Mouse (Mus musculus) ES-Bruce4 (cell line): ENCODE results near the gene Gm7029. TPM values are rescaled to one million over a fixed set of nuclear protein-coding genes. Genes with fewer than 3 reads are reported as not detected.
A peak's percentile ranks its signal among the peaks of the same experiment; 100 is the strongest.

Experiments used
- H3K27ac ChIP-seq: 2 replicates; pipeline ENCODE4 v1.5.1; 2012; ENCODE audit warnings: low read length, inconsistent platforms; ENCODE audit not compliant: insufficient read depth
- H3K27me3 ChIP-seq: 2 replicates; pipeline ENCODE4 v1.6.1; 2012; ENCODE audit warnings: mild to moderate bottlenecking, low read length, inconsistent platforms; ENCODE audit not compliant: control insufficient read depth, poor library complexity, insufficient read depth, severe bottlenecking
- H3K36me3 ChIP-seq: 2 replicates; pipeline ENCODE4 v1.6.1; 2012; ENCODE audit warnings: inconsistent platforms, mild to moderate bottlenecking, low read length, moderate library complexity; ENCODE audit not compliant: control insufficient read depth, poor library complexity, insufficient read depth, severe bottlenecking
- H3K4me1 ChIP-seq: one replicate; pipeline ENCODE4 v1.8.1; 2011; ENCODE audit warnings: low read length; ENCODE audit not compliant: control insufficient read depth, insufficient read depth
- H3K4me3 ChIP-seq: 2 replicates; pipeline ENCODE4 v1.5.1; 2011; ENCODE audit warnings: low read depth, mild to moderate bottlenecking, low read length
- H3K9ac ChIP-seq: 2 replicates; pipeline ENCODE4 v1.6.1; 2012; ENCODE audit warnings: low read depth, mild to moderate bottlenecking, inconsistent platforms; ENCODE audit not compliant: poor library complexity, severe bottlenecking
- H3K9me3 ChIP-seq: replicated peaks from 2 replicates; pipeline ENCODE4 v1.6.1; 2012; ENCODE audit warnings: mild to moderate bottlenecking, low read length, inconsistent platforms; ENCODE audit not compliant: control insufficient read depth, poor library complexity, insufficient read depth, severe bottlenecking
- CTCF ChIP-seq: IDR thresholded peaks from one replicate; pipeline ENCODE4 v1.8.1; 2011; ENCODE audit warnings: low read depth, low read length
- EP300 ChIP-seq: IDR thresholded peaks from 2 replicates; pipeline ENCODE4 v1.6.1; 2011; ENCODE audit warnings: low read depth, low read length; ENCODE audit not compliant: insufficient read depth
- POLR2A ChIP-seq: IDR thresholded peaks from one replicate; pipeline ENCODE4 v1.8.1; 2011; ENCODE audit warnings: low read length; ENCODE audit not compliant: insufficient read depth
- polyA plus RNA-seq: library from polyadenylated mRNA; stranded (reverse); fragments of >200 nt; gene quantifications from 2 replicates; pipeline ENCODE4 v1.2.4, GENCODE M21; 2011; ENCODE audit warnings: low read depth; ENCODE audit not compliant: missing spikeins, insufficient read depth, insufficient read length

Gm7029 gene
- polyA plus RNA-seq, 1 experiment = not detected

GRCm38 (mm10) chr17:33908331-33909076 is 34.9 kb downstream of the Gm7029 start:
- no peaks in the 10 kb centered on the region for H3K27me3 ChIP-seq
- peaks cover 21% of the 10 kb centered on the region for H3K36me3 ChIP-seq
- H3K4me3 ChIP-seq = peak overlapping the region; percentile 83
- peak overlapping the region; percentile 60 for H3K9ac ChIP-seq
- H3K4me1 ChIP-seq = peaks cover 3% of the 10 kb centered on the region
- no peaks in the 10 kb centered on the region for H3K9me3 ChIP-seq
- peak overlapping the region; percentile 88 for H3K27ac ChIP-seq
- TF ChIP-seq POLR2A = no peak
- TF ChIP-seq EP300 = 0 out of 2 replicates have a peak, but pooled peaks have one; percentile 23

- Histone ChIP-seq H3K9me3 (no peaks in the 10 kb centered on the region), H3K9ac (peak within 1 kb of the TSS; percentile 89), H3K27me3 (no peaks in the 10 kb centered on the region), H3K27ac (peak within 1 kb of the TSS; percentile 88), H3K4me1 (peaks cover 3% of the 10 kb centered on the region), H3K36me3 (peaks cover 29% of the 10 kb centered on the region), H3K4me3 (peak within 1 kb of the TSS; percentile 98)
- no peak for TF ChIP-seq EP300
- TF ChIP-seq POLR2A = peak; percentile 86
Measured at GRCm38 (mm10) chr17:33909077-33909868, 35.6 kb downstream of the Gm7029 start, which contains the start of gene Daxx. Daxx (plus strand) TSS chr17:33909414.

GRCm38 (mm10) chr17:33909869-33910250 is 36.2 kb downstream of the Gm7029 start:
- Histone ChIP-seq H3K27ac (peak overlapping the region; percentile 68), H3K36me3 (peaks cover 29% of the 10 kb centered on the region), H3K9ac (peak overlapping the region; percentile 89), H3K27me3 (no peaks in the 10 kb centered on the region), H3K9me3 (no peaks in the 10 kb centered on the region), H3K4me1 (peaks cover 3% of the 10 kb centered on the region), H3K4me3 (peak overlapping the region; percentile 98)
- TF ChIP-seq CTCF (no peak), POLR2A (no peak), EP300 (no peak)

- Histone ChIP-seq H3K9ac (peak overlapping the region; percentile 89), H3K9me3 (no peaks in the 10 kb centered on the region), H3K4me1 (peaks cover 3% of the 10 kb centered on the region), H3K27me3 (no peaks in the 10 kb centered on the region), H3K27ac (peak overlapping the region; percentile 54), H3K36me3 (peaks cover 29% of the 10 kb centered on the region), H3K4me3 (peak overlapping the region; percentile 98)
- TF ChIP-seq CTCF (peak; percentile 16), EP300 (no peak)
Measured at GRCm38 (mm10) chr17:33910346-33911051, 36.9 kb downstream of the Gm7029 start.

- TF ChIP-seq POLR2A (no peak), CTCF (no peak), EP300 (no peak)
- Histone ChIP-seq H3K27ac (peak overlapping the region; percentile 44), H3K4me3 (peak overlapping the region; percentile 26), H3K27me3 (no peaks in the 10 kb centered on the region), H3K4me1 (peaks cover 3% of the 10 kb centered on the region), H3K9ac (peak overlapping the region; percentile 22), H3K9me3 (no peaks in the 10 kb centered on the region), H3K36me3 (peaks cover 29% of the 10 kb centered on the region)
Measured at GRCm38 (mm10) chr17:33911052-33911812, 37.6 kb downstream of the Gm7029 start.
